Comparison of ENCODE assay signal across 12 mouse cellular contexts in genomic region chr6:82854338-82854737, GRCm38 (mm10).
DNase-seq lines count a peak whose midpoint lies in the region; ATAC-seq lines count a peak whose summit lies in the region.
"Had no signal": no experiment of that assay in that cellular context is flagged by ENCODE, and none has a peak within 500 bp of the region (broad histone marks: within the 10 kb centered on the region; RNA-seq: fewer than 3 reads in every experiment).

No protein-coding gene starts in this region.

- no peak for ATAC-seq in forebrain, embryonic 13.5 days
- no peak for ATAC-seq in forebrain, embryonic 15.5 days (replicated peaks)

- H3K27ac ChIP-seq in forebrain, embryonic 13.5 days = no peak overlapping the region
- H3K27ac ChIP-seq in forebrain, embryonic 15.5 days (replicated peaks) = no peak overlapping the region
- H3K27ac ChIP-seq: embryonic facial prominence, embryonic 10.5 days; heart, embryonic 13.5 days; liver, embryonic 14.5 days had no signal

- WGBS in forebrain, embryonic 13.5 days = 71% methylated on average over 6 of the region's 6 CpGs
- 79% methylated on average over 6 of the region's 6 CpGs for WGBS in forebrain, embryonic 15.5 days

- H3K9me3 ChIP-seq in forebrain, embryonic 13.5 days (replicated peaks) = no peaks in the 10 kb centered on the region
- no peaks in the 10 kb centered on the region for H3K9me3 ChIP-seq in forebrain, embryonic 15.5 days
- H3K9me3 ChIP-seq: embryonic facial prominence, embryonic 10.5 days; heart, embryonic 13.5 days had no signal

- H3K4me2 ChIP-seq in forebrain, embryonic 13.5 days = no peak overlapping the region
- no peak overlapping the region for H3K4me2 ChIP-seq in forebrain, embryonic 15.5 days (replicated peaks)
- H3K4me2 ChIP-seq: heart, embryonic 13.5 days had no signal

- no peaks in the 10 kb centered on the region for H3K36me3 ChIP-seq in forebrain, embryonic 13.5 days (ENCODE audit: poor library complexity, severe bottlenecking)
- no peaks in the 10 kb centered on the region for H3K36me3 ChIP-seq in forebrain, embryonic 15.5 days
- H3K36me3 ChIP-seq: embryonic facial prominence, embryonic 10.5 days; heart, embryonic 13.5 days had no signal

- no peak overlapping the region for H3K9ac ChIP-seq in forebrain, embryonic 13.5 days
- H3K9ac ChIP-seq in forebrain, embryonic 15.5 days (replicated peaks) = no peak overlapping the region
- H3K9ac ChIP-seq: heart, embryonic 13.5 days; liver, embryonic 14.5 days had no signal

- no peak overlapping the region for H3K4me3 ChIP-seq in forebrain, embryonic 13.5 days
- no peak overlapping the region for H3K4me3 ChIP-seq in forebrain, embryonic 15.5 days
- H3K4me3 ChIP-seq: embryonic facial prominence, embryonic 10.5 days; heart, embryonic 13.5 days had no signal

- peak; percentile 36 to 39 for DNase-seq in cerebellum, postnatal 14 days
- DNase-seq in cerebellum, postnatal 36 days = no peak
- DNase-seq in adrenal gland, adult 2 months = peak; percentile 93
- peak; percentile 76 to 88 for DNase-seq in heart, adult 18-20 months
- peak; percentile 24 for DNase-seq in lung, postnatal 36 days
- no peak for DNase-seq in T-cell, adult 2 months (ENCODE audit: low spot score)
- DNase-seq: kidney, postnatal 36 days had no signal

- no peaks in the 10 kb centered on the region for H3K27me3 ChIP-seq in forebrain, embryonic 13.5 days
- H3K27me3 ChIP-seq in forebrain, embryonic 15.5 days = no peaks in the 10 kb centered on the region
- H3K27me3 ChIP-seq: heart, embryonic 13.5 days had no signal

- no peaks in the 10 kb centered on the region for H3K4me1 ChIP-seq in forebrain, embryonic 13.5 days
- H3K4me1 ChIP-seq in forebrain, embryonic 15.5 days = no peaks in the 10 kb centered on the region
- H3K4me1 ChIP-seq: embryonic facial prominence, embryonic 10.5 days had no signal

Comparison
In these comparisons a context has a peak if more than half of its experiments do, and no peak if none do; other contexts are left out.
1. DNase-seq: peak in cerebellum, postnatal 14 days (2 of 2), adrenal gland, adult 2 months (single experiment), heart, adult 18-20 months (2 of 2) and lung, postnatal 36 days (single experiment); none in cerebellum, postnatal 36 days (0 of 2) and T-cell, adult 2 months (single experiment).